8 mouse cellular contexts compared by ENCODE assay signal in the genomic region with DNA sequence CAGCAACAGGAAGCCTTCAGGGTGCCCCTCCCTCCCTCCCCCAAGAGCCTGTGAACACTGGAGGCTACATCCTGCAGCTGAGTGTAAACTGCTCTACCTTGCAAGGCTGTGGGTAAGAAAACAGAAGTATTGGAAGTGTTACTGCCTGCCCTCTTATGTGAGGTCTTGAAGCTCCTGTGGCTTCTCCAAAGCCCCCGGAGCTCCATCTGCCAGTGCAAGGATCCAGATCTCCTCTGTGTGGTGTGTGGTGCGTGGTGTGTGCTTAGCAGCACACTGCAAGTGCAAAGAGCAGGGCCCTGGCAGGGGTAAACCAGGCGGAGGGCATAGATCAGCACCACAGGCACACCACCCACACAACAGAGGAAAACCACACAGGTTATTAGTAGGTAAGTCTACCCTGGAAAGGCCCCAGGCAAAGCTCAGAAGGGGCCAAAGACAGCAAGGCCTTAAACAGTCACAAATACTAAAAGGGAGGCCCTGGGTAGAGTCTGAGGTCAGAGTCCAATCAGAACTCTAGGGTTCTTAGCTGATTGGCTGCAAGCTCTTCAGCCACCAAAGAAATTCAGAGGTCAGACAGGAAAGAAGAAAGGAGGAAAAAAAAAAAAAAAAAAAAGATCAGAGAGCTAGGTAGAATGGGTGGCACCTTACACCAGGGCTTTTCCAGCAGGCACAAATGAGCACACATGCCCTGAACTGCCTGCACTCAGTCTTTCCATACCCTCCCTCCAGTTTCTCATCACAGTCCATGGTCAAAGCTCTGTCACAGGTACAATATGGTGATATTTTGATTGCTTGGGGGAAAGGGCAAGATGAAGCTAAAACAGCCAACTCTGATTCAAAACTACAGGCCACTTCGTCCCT. TPM values are rescaled to one million over a fixed set of nuclear protein-coding genes. Genes with fewer than 3 reads are reported as not detected.
DNase-seq lines count a peak whose midpoint lies in the region; ATAC-seq and TF ChIP-seq lines count a peak whose summit lies in the region.

No protein-coding gene starts in this region.

- TF ChIP-seq CTCF in bone marrow macrophage, adult 2 months (IDR thresholded peaks at IDR 0.05; ENCODE audit: low read depth, low read length) = no peak
- no peak for TF ChIP-seq CTCF in liver, postnatal 0 days (IDR thresholded peaks at IDR 0.05; ENCODE audit: low read depth)

- H3K4me1 ChIP-seq in heart, embryonic 12.5 days (replicated peaks) = peaks cover 82% of the 10 kb centered on the region
- H3K4me1 ChIP-seq in bone marrow macrophage, adult 2 months (ENCODE audit: control insufficient read depth, insufficient read depth, low read length) = peaks cover 48% of the 10 kb centered on the region
- peaks cover 56% of the 10 kb centered on the region for H3K4me1 ChIP-seq in liver, postnatal 0 days (ENCODE audit: insufficient read depth)

- no peaks in the 10 kb centered on the region for H3K27me3 ChIP-seq in heart, embryonic 12.5 days (replicated peaks)
- no peaks in the 10 kb centered on the region; the same call in 1 of the 2 replicates for H3K27me3 ChIP-seq in liver, postnatal 0 days (ENCODE audit: insufficient read depth, low read length)

- peak overlapping the region; percentile 94 for H3K9ac ChIP-seq in heart, embryonic 12.5 days
- peak overlapping the region; percentile 83 for H3K9ac ChIP-seq in liver, postnatal 0 days (replicated peaks)

- ATAC-seq in heart, embryonic 12.5 days (ENCODE audit: insufficient number of reproducible peaks, low FRiP score) = no peak
- ATAC-seq in liver, postnatal 0 days = no peak

- DNase-seq in heart, postnatal 25 days (ENCODE audit: low spot score) = no peak
- DNase-seq in induced T-regulatory cell, adult 2 months (ENCODE audit: low read depth) = peak; percentile 85
- no peak for DNase-seq in liver, postnatal 0 days
- peak; percentile 58 for DNase-seq in thymus, postnatal 4 days
- no peak for DNase-seq in left cerebral cortex, postnatal 4 days
- no peak for DNase-seq in gastrocnemius, postnatal 14 days

- 0 out of 2 replicates have a peak, but pooled peaks cover 3% of the 10 kb centered on the region for H3K36me3 ChIP-seq in heart, embryonic 12.5 days
- no peaks in the 10 kb centered on the region; the same call in 1 of the 2 replicates for H3K36me3 ChIP-seq in liver, postnatal 0 days (replicated peaks; ENCODE audit: insufficient read depth, low read length)

- no peaks in the 10 kb centered on the region for H3K9me3 ChIP-seq in heart, embryonic 12.5 days (replicated peaks)
- no peaks in the 10 kb centered on the region for H3K9me3 ChIP-seq in liver, postnatal 0 days (ENCODE audit: low read length)

- 45% methylated on average over 4 of the region's 4 CpGs for WGBS in heart, embryonic 12.5 days
- WGBS in liver, postnatal 0 days (ENCODE audit: insufficient replicate concordance) = 21% methylated on average over 4 of the region's 4 CpGs

- TF ChIP-seq POLR2A in bone marrow macrophage, adult 2 months (IDR thresholded peaks at IDR 0.05; ENCODE audit: borderline replicate concordance, low read depth, low read length) = no peak

- peak overlapping the region; percentile 6; the same call in 1 of the 2 replicates for H3K27ac ChIP-seq in heart, embryonic 12.5 days (ENCODE audit: poor library complexity, severe bottlenecking)
- peak overlapping the region; percentile 20; the same call in 1 of the 2 replicates for H3K27ac ChIP-seq in bone marrow macrophage, adult 2 months (ENCODE audit: insufficient read depth, low read depth, low read length)
- peak overlapping the region; percentile 91 for H3K27ac ChIP-seq in liver, postnatal 0 days (ENCODE audit: low read depth)

- no peak for TF ChIP-seq EP300 in liver, postnatal 0 days (IDR thresholded peaks at IDR 0.05; ENCODE audit: low read depth)

- peak overlapping the region; percentile 89 for H3K4me3 ChIP-seq in heart, embryonic 12.5 days
- H3K4me3 ChIP-seq in bone marrow macrophage, adult 2 months (ENCODE audit: insufficient read depth, low read length) = peak overlapping the region; percentile 81
- H3K4me3 ChIP-seq in liver, postnatal 0 days (ENCODE audit: low read depth, low read length) = peak overlapping the region; percentile 72

- intact Hi-C loops in heart, postnatal 25 days (cut with DNase I) = no loop called here
- intact Hi-C loops in left cerebral cortex, postnatal 4 days (cut with DNase I) = no loop called here
- intact Hi-C loops in gastrocnemius, postnatal 14 days (cut with DNase I; ENCODE audit: low total_unique reads) = loop anchor here (2.0 kb wide), 1 partner anchor 17 kb away; a partner anchor contains a TSS

- H3K4me2 ChIP-seq in heart, embryonic 12.5 days = peak overlapping the region; percentile 96
- peak overlapping the region; percentile 94 for H3K4me2 ChIP-seq in liver, postnatal 0 days (ENCODE audit: low read depth, low read length)

RNA-seq across cellular contexts. Expression of a gene that starts 13.5 kb away (rescaled TPM):
- 43.8 and 48.8 TPM in 2 replicates for polyA plus RNA-seq in heart, embryonic 12.5 days (2016; fragmentation: Nextera tagmentation; extraction: Ambion mirVana)
- 10 to 100 TPM; 37.7 to 46.9 TPM for total RNA-seq in heart, postnatal 25 days (2021)
- polyA plus RNA-seq in bone marrow macrophage, adult 2 months (2012; ENCODE audit: insufficient read depth, insufficient read length, missing spikeins) = 129 and 144 TPM in 2 replicates
- 13.9 and 15.9 TPM in 2 replicates for polyA plus RNA-seq in liver, postnatal 0 days (2015; fragmentation: Nextera tagmentation; extraction: Ambion mirVana)
- total RNA-seq in left cerebral cortex, postnatal 4 days (2021) = 100 to 1,000 TPM; 134 to 158 TPM
- 10 to 100 TPM; 38.6 to 42.4 TPM for total RNA-seq in gastrocnemius, postnatal 14 days (2021)

RNA-seq across cellular contexts. Expression of a gene that starts 16.6 kb away (rescaled TPM):
- 3.2 and 4.0 TPM in 2 replicates for polyA plus RNA-seq in heart, embryonic 12.5 days (2016; fragmentation: Nextera tagmentation; extraction: Ambion mirVana)
- total RNA-seq in heart, postnatal 25 days (2021) = not detected
- not detected in 2 replicates for polyA plus RNA-seq in bone marrow macrophage, adult 2 months (2012; ENCODE audit: insufficient read depth, insufficient read length, missing spikeins)
- 0.13 and 0.20 TPM in 2 replicates for polyA plus RNA-seq in liver, postnatal 0 days (2015; fragmentation: Nextera tagmentation; extraction: Ambion mirVana)
- total RNA-seq in left cerebral cortex, postnatal 4 days (2021) = not detected
- total RNA-seq in gastrocnemius, postnatal 14 days (2021) = not detected

RNA-seq across cellular contexts. Expression of a gene that starts 30.0 kb away (rescaled TPM):
- polyA plus RNA-seq in heart, embryonic 12.5 days (2016; fragmentation: Nextera tagmentation; extraction: Ambion mirVana) = 724 and 730 TPM in 2 replicates
- total RNA-seq in heart, postnatal 25 days (2021) = 1 to 10 TPM; 4.4 TPM
- 1.0 and 3.4 TPM in 2 replicates for polyA plus RNA-seq in bone marrow macrophage, adult 2 months (2012; ENCODE audit: insufficient read depth, insufficient read length, missing spikeins)
- polyA plus RNA-seq in liver, postnatal 0 days (2015; fragmentation: Nextera tagmentation; extraction: Ambion mirVana) = 5.0 and 6.8 TPM in 2 replicates
- 10 to 100 TPM; 40.6 to 45.4 TPM for total RNA-seq in left cerebral cortex, postnatal 4 days (2021)
- total RNA-seq in gastrocnemius, postnatal 14 days (2021) = 10 to 100 TPM; 12.1 to 20.7 TPM

RNA-seq across cellular contexts. Expression of a gene that starts 35.1 kb away (rescaled TPM):
- polyA plus RNA-seq in heart, embryonic 12.5 days (2016; fragmentation: Nextera tagmentation; extraction: Ambion mirVana) = 0.15 TPM in 1 of 2 replicates, not detected in the other
- not detected for total RNA-seq in heart, postnatal 25 days (2021)
- polyA plus RNA-seq in bone marrow macrophage, adult 2 months (2012; ENCODE audit: insufficient read depth, insufficient read length, missing spikeins) = not detected in 2 replicates
- not detected in 2 replicates for polyA plus RNA-seq in liver, postnatal 0 days (2015; fragmentation: Nextera tagmentation; extraction: Ambion mirVana)
- total RNA-seq in left cerebral cortex, postnatal 4 days (2021) = 10 to 100 TPM; 10.8 to 12.2 TPM
- total RNA-seq in gastrocnemius, postnatal 14 days (2021) = not detected

Comparison
In these comparisons a context has a peak if more than half of its experiments do, and no peak if none do; other contexts are left out.
1. H3K27ac ChIP-seq: peak in every context shown above with its lines; median percentile 91 in liver, postnatal 0 days; 20 in bone marrow macrophage, adult 2 months; 6 in heart, embryonic 12.5 days.
2. DNase-seq: peak in induced T-regulatory cell, adult 2 months (single experiment) and thymus, postnatal 4 days (single experiment); none in heart, postnatal 25 days (single experiment), liver, postnatal 0 days (single experiment), left cerebral cortex, postnatal 4 days (single experiment) and gastrocnemius, postnatal 14 days (single experiment).
3. Peak in every context shown above with its lines, with median percentiles within 50 percentile points of each other: H3K4me3 ChIP-seq.